Mouse (Mus musculus) yolk sac, embryonic 10.5 days (tissue): ENCODE measurements around the gene Lce1a1.
"Not testable (repeated sequence)": the region's sequence is repeated elsewhere in the genome, so short reads cannot be mapped to it uniquely, and the experiment has no call there.

Source experiments
- DNase-seq: peaks from one replicate; pipeline ENCODE4 v3.0.0-alpha.2; 2017; ENCODE audit warnings: low spot score

Lce1a1 gene

GRCm38 (mm10) chr3:92648207-92648606 is at the start of gene Lce1a1:
TSS of gene Lce1a1 (minus strand) at chr3:92648307.
- no peak for DNase-seq

- DNase-seq: no peak
Measured at GRCm38 (mm10) chr3:92694613-92695012, 46.5 kb upstream of the Lce1a1 start.

GRCm38 (mm10) chr3:92691688-92692087 is 43.6 kb upstream of the Lce1a1 start:
- DNase-seq: no peak

- not testable (repeated sequence) for DNase-seq
Measured at GRCm38 (mm10) chr3:92689154-92689553, 41.0 kb upstream of the Lce1a1 start.

- no peak for DNase-seq
Measured at GRCm38 (mm10) chr3:92687110-92687509, 39.0 kb upstream of the Lce1a1 start, which contains the start of gene Lce1d. TSS of gene Lce1d (minus strand) at chr3:92687210.

GRCm38 (mm10) chr3:92678947-92679346 is 30.8 kb upstream of the Lce1a1 start, which contains the start of gene Lce1c:
TSS of gene Lce1c (plus strand) at chr3:92679247.
- DNase-seq: no peak

- no peak for DNase-seq
Measured at GRCm38 (mm10) chr3:92670215-92670614, 22.1 kb upstream of the Lce1a1 start, which contains the start of gene Lce1a2. TSS of gene Lce1a2 (minus strand) at chr3:92670315.

GRCm38 (mm10) chr3:92656826-92657225 is 8.7 kb upstream of the Lce1a1 start, which contains the start of gene Lce1b:
TSS of gene Lce1b (minus strand) at chr3:92656926.
- no peak for DNase-seq

- no peak for DNase-seq
Measured at GRCm38 (mm10) chr3:92639854-92640253, 8.3 kb downstream of the Lce1a1 start.

- DNase-seq: peak; percentile 11
Measured at GRCm38 (mm10) chr3:92638653-92638991, 9.5 kb downstream of the Lce1a1 start.

GRCm38 (mm10) chr3:92637745-92638652 is 10.1 kb downstream of the Lce1a1 start:
- DNase-seq: no peak

- DNase-seq: no peak
Measured at GRCm38 (mm10) chr3:92621560-92621959, 26.5 kb downstream of the Lce1a1 start, which contains the start of gene Lce6a. TSS of gene Lce6a (minus strand) at chr3:92621660.

GRCm38 (mm10) chr3:92609804-92610203 is 38.3 kb downstream of the Lce1a1 start:
- DNase-seq: no peak

- no peak for DNase-seq
Measured at GRCm38 (mm10) chr3:92607392-92607791, 40.7 kb downstream of the Lce1a1 start, which contains the start of gene 2210017I01Rik. TSS of gene 2210017I01Rik (minus strand) at chr3:92607492.

- DNase-seq: no peak
Measured at GRCm38 (mm10) chr3:92602169-92602568, 45.9 kb downstream of the Lce1a1 start.

GRCm38 (mm10) chr3:92600456-92600855 is 47.7 kb downstream of the Lce1a1 start:
- DNase-seq: no peak

- no peak for DNase-seq
Measured at GRCm38 (mm10) chr3:92599973-92600372, 48.1 kb downstream of the Lce1a1 start.

- DNase-seq: no peak
Measured at GRCm38 (mm10) chr3:92598429-92598828, 49.7 kb downstream of the Lce1a1 start.
